Mouse (Mus musculus): ENCODE data around the gene Rufy4. TPM values are rescaled to one million over a fixed set of nuclear protein-coding genes. Genes with fewer than 3 reads are reported as not detected.

Gene Rufy4
- 0.38 and 0.78 TPM in 2 replicates for polyA plus RNA-seq (2014; fragmentation: Nextera tagmentation; extraction: Ambion mirVana)

DNA sequence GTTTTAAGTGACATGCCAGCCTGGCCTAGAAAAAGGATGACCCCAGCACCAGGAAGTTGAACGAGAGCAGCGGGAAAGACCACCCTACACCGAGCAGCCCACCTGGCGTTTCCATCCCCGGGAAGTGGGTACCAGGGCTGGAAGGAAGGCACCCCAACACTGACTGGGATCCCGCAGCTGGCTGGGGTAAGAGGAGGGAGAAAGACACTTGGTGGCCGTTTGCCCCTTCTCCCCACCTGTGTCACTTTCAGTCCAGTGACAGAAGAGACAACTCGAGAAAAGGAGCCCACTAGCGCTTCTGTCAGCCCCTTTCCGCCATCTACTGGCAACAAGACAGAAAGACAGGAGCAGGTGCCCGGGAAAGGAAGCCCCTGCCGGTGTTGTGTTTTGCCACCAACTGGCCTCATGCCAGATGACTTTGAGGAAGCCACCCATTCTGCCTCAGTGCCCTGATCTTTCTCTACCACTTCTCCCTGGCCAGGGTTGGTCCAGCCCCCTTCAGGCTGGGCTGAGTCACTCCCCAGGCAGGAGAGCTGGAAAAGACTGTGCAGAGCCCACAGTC is at the start of gene Rufy4:
Rufy4 (plus strand) TSS at position 551 of the 562 bp plus-strand sequence.
- H3K36me3 ChIP-seq (ENCODE audit: control insufficient read depth, insufficient read depth, low read length), result no peaks in the 10 kb centered on the region
- H3K27ac ChIP-seq (ENCODE audit: low read depth, low read length), result no peak within 1 kb of the TSS
- peak within 1 kb of the TSS; percentile 86 for H3K4me2 ChIP-seq (ENCODE audit: low read depth)
- peaks cover 13% of the 10 kb centered on the region; the same call in 1 of the 2 replicates for H3K27me3 ChIP-seq (ENCODE audit: control insufficient read depth, insufficient read depth, low read length)
- H3K9ac ChIP-seq (ENCODE audit: low read length), result peak within 1 kb of the TSS; percentile 62
- no peaks in the 10 kb centered on the region for H3K9me3 ChIP-seq (ENCODE audit: control insufficient read depth, low read length)
- H3K4me3 ChIP-seq (ENCODE audit: low read depth, low read length), result peak within 1 kb of the TSS; percentile 50
- under 1% methylated on average over 12 of the region's 12 CpGs for WGBS
- peaks cover 14% of the 10 kb centered on the region for H3K4me1 ChIP-seq (ENCODE audit: control insufficient read depth, insufficient read depth, low read length)
- DNase-seq (ENCODE audit: low spot score) (peak; percentile 79), ATAC-seq (ENCODE audit: insufficient read depth, low FRiP score, low TSS enrichment) (peak; percentile 36; the same call in 1 of the 2 replicates)

DNA sequence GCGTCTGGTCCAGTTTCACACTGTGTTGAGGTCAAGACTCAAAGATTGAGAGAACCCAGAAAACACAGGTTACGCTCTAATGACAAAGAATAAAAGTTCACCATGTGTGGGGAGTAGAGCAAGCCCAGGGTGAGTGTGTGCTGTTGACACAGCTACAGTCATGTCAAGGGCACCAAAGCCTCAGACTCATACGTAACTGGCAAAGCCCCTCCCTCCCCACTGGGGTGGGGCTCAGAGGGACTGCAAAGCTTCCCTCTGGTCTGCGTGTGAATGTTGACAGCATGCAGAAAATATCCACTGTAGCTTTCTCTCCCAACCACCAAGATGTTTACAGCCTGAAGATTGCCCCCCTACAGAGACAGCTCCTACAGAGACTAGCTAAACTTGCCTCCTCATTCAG is 49.1 kb upstream of the Rufy4 start:
- Histone ChIP-seq H3K4me2 (ENCODE audit: low read depth) (no peak overlapping the region), H3K27me3 (ENCODE audit: control insufficient read depth, insufficient read depth, low read length) (no peaks in the 10 kb centered on the region), H3K9ac (ENCODE audit: low read length) (no peak overlapping the region), H3K36me3 (ENCODE audit: control insufficient read depth, insufficient read depth, low read length) (no peaks in the 10 kb centered on the region), H3K4me3 (ENCODE audit: low read depth, low read length) (no peak overlapping the region), H3K27ac (ENCODE audit: low read depth, low read length) (no peak overlapping the region), H3K4me1 (ENCODE audit: control insufficient read depth, insufficient read depth, low read length) (no peaks in the 10 kb centered on the region), H3K9me3 (ENCODE audit: control insufficient read depth, low read length) (no peaks in the 10 kb centered on the region)
- DNase-seq (ENCODE audit: low spot score), result no peak
- 89% methylated on average over 4 of the region's 4 CpGs for WGBS
- no peak for ATAC-seq (ENCODE audit: insufficient read depth, low FRiP score, low TSS enrichment)

DNA sequence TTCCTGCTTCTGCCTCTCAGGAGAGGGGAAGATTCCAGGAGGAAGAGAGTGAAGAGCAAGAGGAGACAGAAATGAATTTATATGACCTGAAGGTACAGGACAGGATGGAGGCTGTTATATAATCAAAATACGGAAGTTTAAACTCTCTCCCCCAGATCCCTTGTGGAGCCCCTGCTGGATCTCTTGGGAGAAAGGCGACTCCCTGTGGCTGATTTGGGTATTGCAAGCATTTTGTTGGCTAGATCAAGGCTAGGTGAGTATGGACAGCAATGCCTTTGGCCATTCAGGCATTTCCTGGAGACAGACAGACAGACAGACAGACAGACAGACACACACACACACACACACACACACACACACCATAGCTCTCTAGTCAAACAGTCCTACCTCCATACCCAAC is 48.0 kb upstream of the Rufy4 start:
- H3K9ac ChIP-seq (ENCODE audit: low read length), result no peak overlapping the region
- H3K9me3 ChIP-seq (ENCODE audit: control insufficient read depth, low read length), result no peaks in the 10 kb centered on the region
- H3K4me2 ChIP-seq (ENCODE audit: low read depth), result no peak overlapping the region
- H3K4me1 ChIP-seq (ENCODE audit: control insufficient read depth, insufficient read depth, low read length), result no peaks in the 10 kb centered on the region
- DNase-seq (ENCODE audit: low spot score) (peak; percentile 75), ATAC-seq (ENCODE audit: insufficient read depth, low FRiP score, low TSS enrichment) (no peak)
- H3K4me3 ChIP-seq (ENCODE audit: low read depth, low read length), result no peak overlapping the region
- H3K27me3 ChIP-seq (ENCODE audit: control insufficient read depth, insufficient read depth, low read length), result no peaks in the 10 kb centered on the region
- no peaks in the 10 kb centered on the region for H3K36me3 ChIP-seq (ENCODE audit: control insufficient read depth, insufficient read depth, low read length)
- 22% methylated on average over 2 of the region's 2 CpGs for WGBS
- no peak overlapping the region for H3K27ac ChIP-seq (ENCODE audit: low read depth, low read length)

DNA sequence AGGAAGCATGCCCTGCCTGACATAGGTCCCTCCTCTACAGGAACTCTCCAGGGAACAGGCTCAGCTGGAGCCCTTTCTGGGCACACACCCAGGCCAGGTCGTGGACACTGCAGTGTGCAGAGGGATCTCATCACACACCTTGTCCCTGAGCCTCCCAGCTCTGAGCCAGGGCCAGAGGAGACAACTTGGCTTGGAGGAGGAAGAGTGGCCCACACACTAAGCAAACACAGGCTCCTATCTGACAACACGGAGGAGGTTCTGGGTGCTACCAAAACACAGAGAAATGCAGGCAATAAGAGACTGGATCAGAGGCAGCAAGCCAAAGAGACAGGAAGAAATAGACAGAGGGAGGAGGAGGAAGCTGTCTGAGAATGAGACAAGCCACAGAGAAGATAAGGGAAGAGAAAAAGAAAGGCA is 43.8 kb upstream of the Rufy4 start:
- WGBS, result 60% methylated on average over 2 of the region's 2 CpGs
- no peak overlapping the region for H3K9ac ChIP-seq (ENCODE audit: low read length)
- no peaks in the 10 kb centered on the region for H3K9me3 ChIP-seq (ENCODE audit: control insufficient read depth, low read length)
- no peak overlapping the region for H3K4me3 ChIP-seq (ENCODE audit: low read depth, low read length)
- H3K27me3 ChIP-seq (ENCODE audit: control insufficient read depth, insufficient read depth, low read length), result no peaks in the 10 kb centered on the region
- ATAC-seq (ENCODE audit: insufficient read depth, low FRiP score, low TSS enrichment), result no peak
- no peak overlapping the region for H3K4me2 ChIP-seq (ENCODE audit: low read depth)
- no peaks in the 10 kb centered on the region for H3K36me3 ChIP-seq (ENCODE audit: control insufficient read depth, insufficient read depth, low read length)
- peaks cover 6% of the 10 kb centered on the region; the same call in 1 of the 2 replicates for H3K4me1 ChIP-seq (ENCODE audit: control insufficient read depth, insufficient read depth, low read length)
- no peak overlapping the region for H3K27ac ChIP-seq (ENCODE audit: low read depth, low read length)
- no peak for DNase-seq (ENCODE audit: low spot score)

DNA sequence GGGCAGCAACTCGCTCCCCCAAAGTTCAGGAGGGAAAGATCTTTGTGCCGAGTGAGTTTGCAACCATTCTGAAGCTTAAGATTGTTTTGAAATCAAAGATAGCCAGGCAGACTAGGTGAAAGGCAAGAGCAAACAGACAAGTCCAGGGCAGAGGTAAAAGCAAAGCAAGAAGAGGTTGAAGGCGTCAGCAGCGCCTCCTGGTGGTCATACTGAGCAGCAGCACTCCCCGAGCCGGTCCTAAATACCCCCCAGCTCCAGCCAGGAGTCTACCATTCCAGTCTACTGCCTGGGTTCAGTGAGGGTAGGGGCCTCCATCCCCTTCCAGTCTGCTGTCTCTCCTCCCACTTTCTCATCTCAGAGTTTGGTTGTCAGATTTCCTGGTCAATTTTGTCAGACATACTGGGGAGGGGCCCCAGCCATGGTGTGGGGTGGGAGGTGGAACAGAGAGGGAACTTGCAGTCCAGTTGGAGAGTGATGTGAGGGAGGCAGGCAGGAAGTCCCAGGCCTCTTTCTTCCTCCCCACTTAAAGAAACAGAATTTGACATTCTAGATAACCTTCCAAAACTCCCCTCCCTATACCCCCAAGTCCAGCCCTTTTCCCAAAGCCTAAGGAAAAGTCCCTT is 42.4 kb upstream of the Rufy4 start:
- Histone ChIP-seq H3K9ac (ENCODE audit: low read length) (no peak overlapping the region), H3K4me3 (ENCODE audit: low read depth, low read length) (no peak overlapping the region), H3K9me3 (ENCODE audit: control insufficient read depth, low read length) (no peaks in the 10 kb centered on the region), H3K4me2 (ENCODE audit: low read depth) (no peak overlapping the region), H3K27me3 (ENCODE audit: control insufficient read depth, insufficient read depth, low read length) (no peaks in the 10 kb centered on the region), H3K36me3 (ENCODE audit: control insufficient read depth, insufficient read depth, low read length) (no peaks in the 10 kb centered on the region), H3K27ac (ENCODE audit: low read depth, low read length) (no peak overlapping the region), H3K4me1 (ENCODE audit: control insufficient read depth, insufficient read depth, low read length) (peaks cover 6% of the 10 kb centered on the region; the same call in 1 of the 2 replicates)
- WGBS, result 17% methylated on average over 6 of the region's 6 CpGs
- ATAC-seq (ENCODE audit: insufficient read depth, low FRiP score, low TSS enrichment), result no peak
- DNase-seq (ENCODE audit: low spot score), result peak; percentile 60

DNA sequence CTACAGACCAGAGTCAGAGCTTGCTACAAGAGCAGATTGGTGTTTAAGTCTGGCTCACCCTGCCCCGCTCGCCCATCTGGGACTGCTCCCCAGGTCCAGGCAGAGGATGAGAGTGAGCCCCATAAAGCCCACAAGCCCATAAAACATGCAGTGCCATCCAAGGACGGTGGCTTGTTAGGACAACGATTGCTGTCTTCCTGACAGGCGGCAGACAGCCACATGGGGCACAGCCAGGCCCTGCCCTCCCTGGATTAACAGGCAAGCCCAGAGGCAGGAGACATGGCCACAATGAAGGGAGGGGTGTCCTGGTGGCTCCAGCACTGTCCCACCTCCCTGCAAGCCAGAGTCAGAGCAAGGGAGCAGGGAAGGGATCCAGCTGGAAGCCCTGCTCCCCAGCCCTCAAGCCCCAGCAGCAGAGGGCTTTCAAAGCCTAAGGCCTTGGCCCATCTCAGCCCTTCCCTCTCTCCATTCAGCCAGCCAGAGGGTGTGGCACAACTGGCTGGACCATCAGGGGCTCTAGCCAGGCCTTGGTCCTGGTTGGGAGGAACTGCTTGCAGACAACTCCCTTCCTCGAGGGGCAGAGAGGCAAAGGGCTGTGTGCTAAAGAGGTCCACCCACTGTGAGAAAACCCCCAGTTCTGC is 41.2 kb upstream of the Rufy4 start:
- H3K4me1 ChIP-seq (ENCODE audit: control insufficient read depth, insufficient read depth, low read length), result peaks cover 6% of the 10 kb centered on the region; the same call in 1 of the 2 replicates
- no peak for ATAC-seq (ENCODE audit: insufficient read depth, low FRiP score, low TSS enrichment)

DNA sequence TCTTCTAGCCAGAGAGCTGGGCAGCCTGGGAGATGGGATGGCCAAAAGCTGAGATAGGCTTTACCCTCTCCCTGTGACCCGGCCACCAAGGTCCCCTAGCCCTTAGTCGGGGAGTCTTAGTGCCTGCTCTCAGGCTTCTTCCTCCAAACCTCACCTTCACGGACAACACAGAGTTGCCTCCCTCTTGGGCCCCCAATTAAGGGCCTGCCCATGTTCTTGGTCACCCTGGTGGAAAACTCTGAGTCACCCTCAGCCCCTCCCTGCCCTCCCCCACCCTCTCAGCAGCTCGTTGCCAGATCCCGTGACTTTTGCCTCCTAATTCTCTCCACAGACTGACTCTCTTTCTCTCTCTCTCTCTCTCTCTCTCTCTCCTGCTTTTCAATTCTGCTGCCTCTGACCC is 40.6 kb upstream of the Rufy4 start:
- 53% methylated on average over 5 of the region's 5 CpGs for WGBS
- Histone ChIP-seq H3K36me3 (ENCODE audit: control insufficient read depth, insufficient read depth, low read length) (no peaks in the 10 kb centered on the region), H3K4me2 (ENCODE audit: low read depth) (no peak overlapping the region), H3K27ac (ENCODE audit: low read depth, low read length) (no peak overlapping the region), H3K9me3 (ENCODE audit: control insufficient read depth, low read length) (no peaks in the 10 kb centered on the region), H3K9ac (ENCODE audit: low read length) (no peak overlapping the region), H3K27me3 (ENCODE audit: control insufficient read depth, insufficient read depth, low read length) (no peaks in the 10 kb centered on the region), H3K4me3 (ENCODE audit: low read depth, low read length) (no peak overlapping the region), H3K4me1 (ENCODE audit: control insufficient read depth, insufficient read depth, low read length) (peaks cover 6% of the 10 kb centered on the region; the same call in 1 of the 2 replicates)
- ATAC-seq (ENCODE audit: insufficient read depth, low FRiP score, low TSS enrichment) (no peak), DNase-seq (ENCODE audit: low spot score) (no peak)

More for the DNA sequence above, 41.2 kb upstream of the Rufy4 start:
- WGBS, result 57% methylated on average over 6 of the region's 6 CpGs
- no peak overlapping the region for H3K9ac ChIP-seq (ENCODE audit: low read length)
- H3K9me3 ChIP-seq (ENCODE audit: control insufficient read depth, low read length), result no peaks in the 10 kb centered on the region
- H3K4me3 ChIP-seq (ENCODE audit: low read depth, low read length), result no peak overlapping the region
- no peak overlapping the region for H3K4me2 ChIP-seq (ENCODE audit: low read depth)
- no peak for DNase-seq (ENCODE audit: low spot score)
- H3K27ac ChIP-seq (ENCODE audit: low read depth, low read length), result no peak overlapping the region
- no peaks in the 10 kb centered on the region for H3K27me3 ChIP-seq (ENCODE audit: control insufficient read depth, insufficient read depth, low read length)
- H3K36me3 ChIP-seq (ENCODE audit: control insufficient read depth, insufficient read depth, low read length), result no peaks in the 10 kb centered on the region

DNA sequence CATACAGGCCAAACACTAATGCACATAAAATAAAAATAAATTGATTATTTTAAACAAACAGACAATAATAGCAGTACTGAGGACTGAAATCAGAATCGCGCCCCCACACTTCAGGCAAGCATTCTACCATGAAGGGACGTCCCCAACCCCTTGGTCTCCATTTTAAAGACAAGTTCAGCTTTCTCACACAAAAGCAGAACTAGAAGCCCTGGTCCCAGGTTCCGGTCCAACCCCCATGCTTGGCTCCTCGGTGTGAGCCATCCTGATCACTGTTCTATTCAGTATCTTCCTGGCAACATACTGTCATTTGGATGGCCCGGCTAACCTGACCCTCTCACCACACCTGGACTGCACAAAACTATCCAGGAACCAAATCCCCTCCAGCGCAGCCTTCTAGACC is 39.8 kb upstream of the Rufy4 start:
- no peak overlapping the region for H3K4me3 ChIP-seq (ENCODE audit: low read depth, low read length)
- DNase-seq (ENCODE audit: low spot score) (no peak), ATAC-seq (ENCODE audit: insufficient read depth, low FRiP score, low TSS enrichment) (no peak)
- H3K4me2 ChIP-seq (ENCODE audit: low read depth), result no peak overlapping the region
- peaks cover 6% of the 10 kb centered on the region; the same call in 1 of the 2 replicates for H3K4me1 ChIP-seq (ENCODE audit: control insufficient read depth, insufficient read depth, low read length)
- no peaks in the 10 kb centered on the region for H3K27me3 ChIP-seq (ENCODE audit: control insufficient read depth, insufficient read depth, low read length)
- no peak overlapping the region for H3K9ac ChIP-seq (ENCODE audit: low read length)
- 87% methylated on average over 7 of the region's 7 CpGs for WGBS
- H3K9me3 ChIP-seq (ENCODE audit: control insufficient read depth, low read length), result no peaks in the 10 kb centered on the region
- no peaks in the 10 kb centered on the region for H3K36me3 ChIP-seq (ENCODE audit: control insufficient read depth, insufficient read depth, low read length)
- H3K27ac ChIP-seq (ENCODE audit: low read depth, low read length), result no peak overlapping the region
